Mouse (Mus musculus): Measurements from ENCODE around the gene Tnfrsf23.

- TF ChIP-seq CTCF (IDR thresholded peaks at IDR 0.05; ENCODE audit: extremely low read depth, insufficient read depth, low read length), result no peak
- no peak for TF ChIP-seq POLR2A (IDR thresholded peaks at IDR 0.05; ENCODE audit: extremely low read depth, insufficient read depth, low read length)
Observed at GRCm38 (mm10) chr7:143636674-143637073, 49.0 kb downstream of the Tnfrsf23 start.
